Mouse (Mus musculus): ENCODE data around the gene Rxra.

Rxra gene

GRCm38 (mm10) chr2:27761260-27761995, 85.2 kb downstream of the Rxra start:
- intact Hi-C loops (cut with DNase I) = loop anchor here (10.0 kb wide), 1 partner anchor 487 kb away; no protein-coding TSS in a partner anchor

- intact Hi-C loops (cut with DNase I) = loop anchor here (10.0 kb wide), 1 partner anchor 487 kb away; no protein-coding TSS in a partner anchor
These were observed 85.7 kb downstream of the Rxra start for GRCm38 (mm10) chr2:27761996-27762340.

- intact Hi-C loops (cut with DNase I) = loop anchor here (10.0 kb wide), 1 partner anchor 488 kb away; no protein-coding TSS in a partner anchor
These were observed 86.3 kb downstream of the Rxra start for GRCm38 (mm10) chr2:27762509-27762908.

- intact Hi-C loops (cut with DNase I) = loop anchor here (10.0 kb wide), 1 partner anchor 488 kb away; no protein-coding TSS in a partner anchor
These were observed 86.9 kb downstream of the Rxra start for GRCm38 (mm10) chr2:27762920-27763780.

GRCm38 (mm10) chr2:27764256-27764936, 88.2 kb downstream of the Rxra start:
- intact Hi-C loops (cut with DNase I) = loop anchor here (10.0 kb wide), 1 partner anchor 490 kb away; no protein-coding TSS in a partner anchor

- intact Hi-C loops (cut with DNase I) = loop anchor here (1.0 to 10.0 kb wide), 2 partner anchors 213 to 490 kb away; no protein-coding TSS in a partner anchor
These were observed 88.7 kb downstream of the Rxra start for GRCm38 (mm10) chr2:27764937-27765319.

- intact Hi-C loops (cut with DNase I) = loop anchor here (2.0 to 10.0 kb wide), 2 partner anchors 207 to 493 kb away; no protein-coding TSS in a partner anchor
These were observed 91.5 kb downstream of the Rxra start for GRCm38 (mm10) chr2:27767773-27768172.

GRCm38 (mm10) chr2:27769701-27770100, 93.5 kb downstream of the Rxra start:
- intact Hi-C loops (cut with DNase I) = loop anchor here (2.0 to 10.0 kb wide), 6 partner anchors 118 to 648 kb away; partner anchors contain the start of gene Col5a1

- intact Hi-C loops (cut with DNase I) = loop anchor here (2.0 to 5.0 kb wide), 4 partner anchors 117 to 647 kb away; partner anchors contain the start of gene Col5a1
These were observed 94.0 kb downstream of the Rxra start for GRCm38 (mm10) chr2:27770205-27770604.

- intact Hi-C loops (cut with DNase I) = loop anchor here (2.0 to 5.0 kb wide), 4 partner anchors 115 to 645 kb away; partner anchors contain the start of gene Col5a1
These were observed 95.7 kb downstream of the Rxra start for GRCm38 (mm10) chr2:27771936-27772335.

GRCm38 (mm10) chr2:27772841-27773388, 96.7 kb downstream of the Rxra start:
- intact Hi-C loops (cut with DNase I) = loop anchor here (5.0 kb wide), 3 partner anchors 114 to 644 kb away; partner anchors contain the start of gene Col5a1

- intact Hi-C loops (cut with DNase I) = loop anchor here (5.0 kb wide), 3 partner anchors 113 to 643 kb away; partner anchors contain the start of gene Col5a1
These were observed 97.9 kb downstream of the Rxra start for GRCm38 (mm10) chr2:27773980-27774730.

GRCm38 (mm10) chr2:27775006-27775405, 98.8 kb downstream of the Rxra start:
- intact Hi-C loops (cut with DNase I) = no loop called here

- intact Hi-C loops (cut with DNase I) = no loop called here
These were observed 99.4 kb downstream of the Rxra start for GRCm38 (mm10) chr2:27775625-27776024.

GRCm38 (mm10) chr2:27777756-27778155, 101.5 kb downstream of the Rxra start:
- intact Hi-C loops (cut with DNase I) = no loop called here

- intact Hi-C loops (cut with DNase I) = no loop called here
These were observed 102.0 kb downstream of the Rxra start for GRCm38 (mm10) chr2:27778289-27778688.

- intact Hi-C loops (cut with DNase I) = no loop called here
These were observed 103.1 kb downstream of the Rxra start for GRCm38 (mm10) chr2:27779291-27779866.

- intact Hi-C loops (cut with DNase I) = no loop called here
These were observed 103.9 kb downstream of the Rxra start for GRCm38 (mm10) chr2:27780162-27780561.

- intact Hi-C loops (cut with DNase I) = no loop called here
These were observed 109.1 kb downstream of the Rxra start for GRCm38 (mm10) chr2:27785363-27785762.
